Mouse (Mus musculus): Measurements from ENCODE around the gene March6. TPM values are rescaled to one million over a fixed set of nuclear protein-coding genes. Genes with fewer than 3 reads are reported as not detected.

March6 gene
- polyA plus RNA-seq, 1 experiment, result 24.0 TPM

DNA sequence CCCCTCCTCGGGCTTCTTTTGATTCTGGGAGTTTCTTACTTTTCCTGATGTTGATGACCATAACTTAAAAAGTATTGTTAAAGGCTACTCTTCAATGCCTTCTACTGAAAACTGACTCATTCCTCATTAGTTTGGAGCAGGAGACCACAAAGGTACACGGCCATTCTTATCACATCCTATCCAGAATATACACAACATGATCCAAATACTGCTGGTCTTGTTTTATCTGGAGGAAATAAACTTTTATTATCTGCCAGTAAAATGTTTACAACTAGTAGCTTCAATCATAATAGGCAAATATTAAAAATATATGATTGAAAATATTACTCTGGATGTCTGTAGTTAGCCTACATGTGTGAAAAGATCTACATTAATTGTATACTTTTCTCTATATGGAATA lies 12.5 kb downstream of the March6 start:
- no peak for DNase-seq
- H3K36me3 ChIP-seq (ENCODE audit: control insufficient read depth, insufficient read depth, low read length), result no peaks in the 10 kb centered on the region
- H3K27ac ChIP-seq (ENCODE audit: control insufficient read depth, insufficient read depth, low read length), result no peak overlapping the region
- H3K4me3 ChIP-seq (ENCODE audit: control insufficient read depth, insufficient read depth, low read length), result no peak overlapping the region
- no peak for TF ChIP-seq CTCF (IDR thresholded peaks at IDR 0.05; ENCODE audit: borderline replicate concordance, control insufficient read depth, extremely low read depth, insufficient read depth, low read length, poor library complexity)
- no peak for TF ChIP-seq POLR2A (IDR thresholded peaks at IDR 0.05; ENCODE audit: control insufficient read depth, extremely low read depth, insufficient read depth, low read length, poor library complexity)
- peaks cover 4% of the 10 kb centered on the region; the same call in 1 of the 2 replicates for H3K4me1 ChIP-seq (replicated peaks; ENCODE audit: control insufficient read depth, insufficient read depth, low read length)
- WGBS, result 87% methylated on average over 2 of the region's 2 CpGs
- no peaks in the 10 kb centered on the region for H3K27me3 ChIP-seq (ENCODE audit: control insufficient read depth, insufficient read depth, low read length)

DNA sequence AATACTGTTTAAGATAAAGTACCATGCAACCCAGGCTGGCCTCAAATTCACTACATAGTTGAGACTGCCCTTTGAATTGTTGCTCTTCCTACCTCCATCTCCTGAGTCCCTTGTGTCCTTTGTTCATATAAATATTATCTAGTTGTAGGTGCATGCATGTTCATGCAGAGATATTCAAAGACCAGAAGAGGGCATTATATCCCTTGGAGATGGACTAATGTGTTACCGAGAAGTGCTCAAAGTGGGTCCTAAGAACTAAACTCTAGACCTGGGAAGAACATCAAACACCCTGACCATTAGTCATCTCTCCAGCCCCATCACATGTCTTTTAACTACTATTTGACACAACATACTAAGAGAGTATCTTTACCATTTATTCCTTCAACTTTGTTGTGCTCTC lies 13.7 kb downstream of the March6 start:
- WGBS, result 68% methylated on average over 1 of the region's 1 CpGs
- no peak overlapping the region for H3K27ac ChIP-seq (ENCODE audit: control insufficient read depth, insufficient read depth, low read length)
- H3K4me1 ChIP-seq (replicated peaks; ENCODE audit: control insufficient read depth, insufficient read depth, low read length), result 0 out of 2 replicates have a peak, but pooled peaks cover 2% of the 10 kb centered on the region
- H3K36me3 ChIP-seq (ENCODE audit: control insufficient read depth, insufficient read depth, low read length), result no peaks in the 10 kb centered on the region
- no peak for DNase-seq
- H3K4me3 ChIP-seq (ENCODE audit: control insufficient read depth, insufficient read depth, low read length), result no peak overlapping the region
- H3K27me3 ChIP-seq (ENCODE audit: control insufficient read depth, insufficient read depth, low read length), result no peaks in the 10 kb centered on the region
- no peak for TF ChIP-seq CTCF (IDR thresholded peaks at IDR 0.05; ENCODE audit: borderline replicate concordance, control insufficient read depth, extremely low read depth, insufficient read depth, low read length, poor library complexity)

DNA sequence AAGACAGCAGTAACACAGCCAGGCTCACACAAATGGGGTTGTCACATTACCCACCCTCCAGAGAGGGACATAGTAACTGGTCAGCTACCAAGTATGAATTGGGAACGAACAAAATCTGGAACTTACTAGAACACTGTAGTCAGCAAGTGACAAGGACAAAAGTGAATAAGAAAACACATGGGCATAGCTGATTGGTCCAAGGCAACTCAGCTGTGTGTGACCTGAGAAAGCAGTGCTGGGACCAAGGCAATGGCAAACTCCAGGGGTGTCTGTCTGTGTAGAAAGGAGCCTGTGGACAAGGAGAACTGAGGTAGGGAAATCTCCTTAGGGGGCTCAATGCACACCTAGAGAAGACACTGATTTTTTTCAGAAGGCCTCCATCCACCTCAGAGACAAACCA lies 19.1 kb downstream of the March6 start:
- Histone ChIP-seq H3K27me3 (ENCODE audit: control insufficient read depth, insufficient read depth, low read length) (no peaks in the 10 kb centered on the region), H3K4me1 (replicated peaks; ENCODE audit: control insufficient read depth, insufficient read depth, low read length) (peaks cover 2% of the 10 kb centered on the region; the same call in 1 of the 2 replicates), H3K36me3 (ENCODE audit: control insufficient read depth, insufficient read depth, low read length) (no peaks in the 10 kb centered on the region), H3K27ac (ENCODE audit: control insufficient read depth, insufficient read depth, low read length) (no peak overlapping the region), H3K4me3 (ENCODE audit: control insufficient read depth, insufficient read depth, low read length) (no peak overlapping the region)
- TF ChIP-seq CTCF (IDR thresholded peaks at IDR 0.05; ENCODE audit: borderline replicate concordance, control insufficient read depth, extremely low read depth, insufficient read depth, low read length, poor library complexity), result no peak
- TF ChIP-seq POLR2A (IDR thresholded peaks at IDR 0.05; ENCODE audit: control insufficient read depth, extremely low read depth, insufficient read depth, low read length, poor library complexity), result no peak
- no peak for DNase-seq
- 84% methylated on average over 1 of the region's 1 CpGs for WGBS

DNA sequence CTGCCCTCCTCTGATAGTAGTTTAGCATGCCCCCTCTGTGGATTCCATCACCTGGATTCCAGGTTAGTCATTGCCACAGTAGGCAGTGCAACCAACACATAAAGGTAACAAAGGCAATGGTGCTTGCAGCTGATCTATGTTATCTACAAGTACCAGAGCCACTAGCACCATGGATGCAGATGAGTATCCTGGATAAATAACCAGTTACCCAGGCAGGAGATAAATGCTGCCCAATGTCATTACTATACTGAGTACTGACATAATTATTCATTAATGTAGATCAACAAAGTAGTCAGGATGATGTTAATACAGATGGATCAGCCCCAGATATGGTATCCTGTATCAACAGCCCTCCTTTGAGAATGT lies 19.5 kb downstream of the March6 start:
- H3K36me3 ChIP-seq (ENCODE audit: control insufficient read depth, insufficient read depth, low read length), result no peaks in the 10 kb centered on the region
- H3K27me3 ChIP-seq (ENCODE audit: control insufficient read depth, insufficient read depth, low read length), result no peaks in the 10 kb centered on the region
- DNase-seq, result no peak
- peaks cover 2% of the 10 kb centered on the region; the same call in 1 of the 2 replicates for H3K4me1 ChIP-seq (replicated peaks; ENCODE audit: control insufficient read depth, insufficient read depth, low read length)
- TF ChIP-seq POLR2A (IDR thresholded peaks at IDR 0.05; ENCODE audit: control insufficient read depth, extremely low read depth, insufficient read depth, low read length, poor library complexity), result no peak
- TF ChIP-seq CTCF (IDR thresholded peaks at IDR 0.05; ENCODE audit: borderline replicate concordance, control insufficient read depth, extremely low read depth, insufficient read depth, low read length, poor library complexity), result no peak
- no peak overlapping the region for H3K4me3 ChIP-seq (ENCODE audit: control insufficient read depth, insufficient read depth, low read length)
- H3K27ac ChIP-seq (ENCODE audit: control insufficient read depth, insufficient read depth, low read length), result no peak overlapping the region

DNA sequence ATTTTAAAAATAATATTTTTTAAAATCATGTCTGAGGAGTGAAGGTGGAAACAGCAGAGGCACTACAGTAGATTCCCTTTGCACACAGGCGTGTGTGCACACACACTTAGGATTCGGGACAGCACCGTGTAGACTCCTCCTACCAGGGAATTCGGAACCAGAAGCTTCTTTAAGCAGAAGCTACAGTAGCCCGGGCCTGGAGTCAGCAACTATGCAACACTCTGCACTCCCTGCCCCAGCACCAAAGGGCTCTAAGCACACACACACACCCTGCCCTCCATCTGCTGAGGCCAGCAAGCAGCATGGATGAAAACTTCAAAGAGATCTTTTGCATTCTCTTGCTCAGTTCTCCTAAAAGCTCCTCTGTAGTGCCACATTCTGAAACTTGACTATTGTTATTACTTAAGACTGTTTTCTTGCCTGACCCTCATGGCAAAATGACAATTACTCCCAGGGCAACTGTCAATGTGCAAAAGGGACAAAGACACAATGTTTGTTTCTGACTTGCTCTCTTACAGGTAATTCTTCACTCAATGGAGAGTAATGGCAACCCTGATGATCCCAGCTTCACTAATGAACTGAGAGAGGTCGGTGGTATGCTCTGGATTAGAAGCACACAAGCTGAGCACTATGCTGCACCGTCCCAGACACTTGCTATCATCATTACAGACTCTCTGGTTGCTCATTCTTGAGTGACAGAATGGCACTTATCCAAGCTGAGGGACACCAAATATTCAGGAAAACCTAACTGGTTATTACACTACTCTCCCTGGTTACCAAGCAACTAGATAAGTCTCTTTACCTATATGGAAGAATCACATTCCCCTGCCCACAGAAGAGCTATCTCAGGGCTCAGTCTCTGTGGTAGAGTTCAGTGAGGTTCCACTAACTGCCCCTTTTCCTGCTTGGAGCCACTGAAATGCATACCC lies 20.1 kb downstream of the March6 start:
- Histone ChIP-seq H3K4me1 (replicated peaks; ENCODE audit: control insufficient read depth, insufficient read depth, low read length) (peaks cover 2% of the 10 kb centered on the region; the same call in 1 of the 2 replicates), H3K4me3 (ENCODE audit: control insufficient read depth, insufficient read depth, low read length) (no peak overlapping the region), H3K27ac (ENCODE audit: control insufficient read depth, insufficient read depth, low read length) (no peak overlapping the region), H3K36me3 (ENCODE audit: control insufficient read depth, insufficient read depth, low read length) (peaks cover 3% of the 10 kb centered on the region; the same call in 1 of the 2 replicates), H3K27me3 (ENCODE audit: control insufficient read depth, insufficient read depth, low read length) (no peaks in the 10 kb centered on the region)
- no peak for TF ChIP-seq CTCF (IDR thresholded peaks at IDR 0.05; ENCODE audit: borderline replicate concordance, control insufficient read depth, extremely low read depth, insufficient read depth, low read length, poor library complexity)
- no peak for TF ChIP-seq POLR2A (IDR thresholded peaks at IDR 0.05; ENCODE audit: control insufficient read depth, extremely low read depth, insufficient read depth, low read length, poor library complexity)
- DNase-seq, result no peak
- 83% methylated on average over 7 of the region's 7 CpGs for WGBS

DNA sequence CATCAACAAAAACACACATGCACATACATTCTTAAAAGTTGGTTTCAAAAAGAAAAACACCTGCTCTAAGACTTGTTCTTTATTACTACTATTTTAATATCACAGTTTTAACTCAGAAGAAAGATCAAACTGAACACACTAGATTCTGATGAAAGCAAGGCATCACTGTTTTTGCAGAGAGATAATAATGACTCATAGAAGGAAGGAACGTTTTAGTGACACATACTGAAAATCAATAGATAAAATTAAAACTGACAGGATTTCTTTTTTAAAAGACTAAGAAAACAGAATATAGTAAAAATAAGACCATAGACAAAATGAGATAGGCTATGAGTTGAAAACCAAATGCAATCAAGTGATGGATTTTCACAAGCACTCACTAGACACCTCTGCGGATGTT lies 25.8 kb downstream of the March6 start:
- WGBS, result 92% methylated on average over 2 of the region's 2 CpGs
- no peak overlapping the region for H3K27ac ChIP-seq (ENCODE audit: control insufficient read depth, insufficient read depth, low read length)
- H3K4me1 ChIP-seq (replicated peaks; ENCODE audit: control insufficient read depth, insufficient read depth, low read length), result no peaks in the 10 kb centered on the region
- no peak for TF ChIP-seq CTCF (IDR thresholded peaks at IDR 0.05; ENCODE audit: borderline replicate concordance, control insufficient read depth, extremely low read depth, insufficient read depth, low read length, poor library complexity)
- no peak for TF ChIP-seq POLR2A (IDR thresholded peaks at IDR 0.05; ENCODE audit: control insufficient read depth, extremely low read depth, insufficient read depth, low read length, poor library complexity)
- peaks cover 22% of the 10 kb centered on the region for H3K36me3 ChIP-seq (ENCODE audit: control insufficient read depth, insufficient read depth, low read length)
- H3K4me3 ChIP-seq (ENCODE audit: control insufficient read depth, insufficient read depth, low read length), result no peak overlapping the region
- no peaks in the 10 kb centered on the region for H3K27me3 ChIP-seq (ENCODE audit: control insufficient read depth, insufficient read depth, low read length)
- no peak for DNase-seq
